Comparison of ENCODE assay signal across 23 mouse cellular contexts in genomic region chr17:12671029-12671605, GRCm38 (mm10). TPM values are rescaled to one million over a fixed set of nuclear protein-coding genes. Genes with fewer than 3 reads are reported as not detected.
DNase-seq lines count a peak whose midpoint lies in the region; ATAC-seq and TF ChIP-seq lines count a peak whose summit lies in the region.
"Had no signal": no experiment of that assay in that cellular context is flagged by ENCODE, and none has a peak within 500 bp of the region (broad histone marks: within the 10 kb centered on the region; RNA-seq: fewer than 3 reads in every experiment).

No protein-coding gene starts in this region.

- H3K4me1 ChIP-seq in kidney, embryonic 14.5 days (ENCODE audit: control insufficient read depth, insufficient read depth, low read length) = peaks cover 19% of the 10 kb centered on the region
- peaks cover 3% of the 10 kb centered on the region; the same call in 1 of the 2 replicates for H3K4me1 ChIP-seq in intestine, postnatal 0 days (replicated peaks; ENCODE audit: control insufficient read depth, insufficient read depth, low read length)
- H3K4me1 ChIP-seq in kidney, postnatal 0 days (replicated peaks; ENCODE audit: insufficient read depth, low read length) = peaks cover 15% of the 10 kb centered on the region; the same call in 1 of the 2 replicates
- peaks cover 15% of the 10 kb centered on the region for H3K4me1 ChIP-seq in liver, postnatal 0 days (ENCODE audit: insufficient read depth)
- H3K4me1 ChIP-seq in forebrain, embryonic 11.5 days (replicated peaks; ENCODE audit: control insufficient read depth, insufficient read depth, low read length) = no peaks in the 10 kb centered on the region
- H3K4me1 ChIP-seq: hindbrain, embryonic 12.5 days had no signal

- no peaks in the 10 kb centered on the region for H3K36me3 ChIP-seq in kidney, embryonic 14.5 days (ENCODE audit: control insufficient read depth, insufficient read depth, low read length)
- H3K36me3 ChIP-seq in intestine, postnatal 0 days (ENCODE audit: control insufficient read depth, insufficient read depth) = no peaks in the 10 kb centered on the region
- H3K36me3 ChIP-seq in kidney, postnatal 0 days (ENCODE audit: insufficient read depth, low read length) = no peaks in the 10 kb centered on the region
- H3K36me3 ChIP-seq in liver, postnatal 0 days (replicated peaks; ENCODE audit: insufficient read depth, low read length) = no peaks in the 10 kb centered on the region
- H3K36me3 ChIP-seq in forebrain, embryonic 11.5 days (ENCODE audit: control insufficient read depth, insufficient read depth, low read length) = no peaks in the 10 kb centered on the region
- H3K36me3 ChIP-seq: embryonic facial prominence, embryonic 12.5 days; heart, embryonic 10.5 days; hindbrain, embryonic 12.5 days; liver, embryonic 15.5 days had no signal

- H3K27me3 ChIP-seq in kidney, embryonic 14.5 days (ENCODE audit: control insufficient read depth, insufficient read depth, low read length) = no peaks in the 10 kb centered on the region
- H3K27me3 ChIP-seq in intestine, postnatal 0 days (replicated peaks; ENCODE audit: control insufficient read depth, insufficient read depth, low read length) = no peaks in the 10 kb centered on the region
- H3K27me3 ChIP-seq in kidney, postnatal 0 days (ENCODE audit: insufficient read depth, low read length) = no peaks in the 10 kb centered on the region
- no peaks in the 10 kb centered on the region for H3K27me3 ChIP-seq in liver, postnatal 0 days (ENCODE audit: insufficient read depth, low read length)
- H3K27me3 ChIP-seq in forebrain, embryonic 11.5 days (ENCODE audit: control insufficient read depth, insufficient read depth, low read length) = no peaks in the 10 kb centered on the region
- H3K27me3 ChIP-seq: embryonic facial prominence, embryonic 12.5 days; hindbrain, embryonic 12.5 days; liver, embryonic 15.5 days had no signal

- 84% methylated on average over 5 of the region's 5 CpGs for WGBS in kidney, embryonic 14.5 days
- WGBS in intestine, postnatal 0 days = 43% methylated on average over 5 of the region's 5 CpGs
- WGBS in kidney, postnatal 0 days = 71% methylated on average over 5 of the region's 5 CpGs
- WGBS in liver, postnatal 0 days (ENCODE audit: insufficient replicate concordance) = 50% methylated on average over 5 of the region's 5 CpGs
- WGBS in forebrain, embryonic 11.5 days = 90% methylated on average over 5 of the region's 5 CpGs

- H3K4me2 ChIP-seq in kidney, embryonic 14.5 days (replicated peaks; ENCODE audit: low read depth, low read length) = no peak overlapping the region
- no peak overlapping the region for H3K4me2 ChIP-seq in intestine, postnatal 0 days (replicated peaks; ENCODE audit: low read depth)
- no peak overlapping the region for H3K4me2 ChIP-seq in kidney, postnatal 0 days (ENCODE audit: low read length)
- H3K4me2 ChIP-seq in liver, postnatal 0 days (ENCODE audit: low read depth, low read length) = no peak overlapping the region
- no peak overlapping the region for H3K4me2 ChIP-seq in forebrain, embryonic 11.5 days (ENCODE audit: low read depth, low read length, severe bottlenecking)
- H3K4me2 ChIP-seq: embryonic facial prominence, embryonic 12.5 days; hindbrain, embryonic 12.5 days; liver, embryonic 15.5 days had no signal

- no peak for TF ChIP-seq CTCF in intestine, postnatal 0 days (IDR thresholded peaks at IDR 0.05; ENCODE audit: low read depth)
- TF ChIP-seq CTCF in kidney, postnatal 0 days (IDR thresholded peaks at IDR 0.05; ENCODE audit: low read depth) = no peak
- no peak for TF ChIP-seq CTCF in liver, postnatal 0 days (IDR thresholded peaks at IDR 0.05; ENCODE audit: low read depth)

- H3K9ac ChIP-seq in kidney, embryonic 14.5 days (ENCODE audit: low read depth, low read length) = no peak overlapping the region
- H3K9ac ChIP-seq in intestine, postnatal 0 days (ENCODE audit: low read depth, low read length) = no peak overlapping the region
- H3K9ac ChIP-seq in kidney, postnatal 0 days (ENCODE audit: low read depth, low read length) = no peak overlapping the region
- no peak overlapping the region for H3K9ac ChIP-seq in liver, postnatal 0 days (replicated peaks)
- H3K9ac ChIP-seq in forebrain, embryonic 11.5 days (ENCODE audit: low read length) = no peak overlapping the region
- H3K9ac ChIP-seq: embryonic facial prominence, embryonic 12.5 days; hindbrain, embryonic 12.5 days; liver, embryonic 15.5 days had no signal

- peak; percentile 66 for TF ChIP-seq EP300 in liver, postnatal 0 days (IDR thresholded peaks at IDR 0.05; ENCODE audit: low read depth)

- ATAC-seq in kidney, embryonic 14.5 days (ENCODE audit: low FRiP score, low TSS enrichment) = no peak
- peak; percentile 73 for ATAC-seq in intestine, postnatal 0 days
- ATAC-seq in kidney, postnatal 0 days (replicated peaks; ENCODE audit: low FRiP score, low read depth) = no peak
- ATAC-seq in liver, postnatal 0 days = peak; percentile 52
- ATAC-seq in forebrain, embryonic 11.5 days (replicated peaks; ENCODE audit: low FRiP score) = no peak
- ATAC-seq: forebrain, embryonic 14.5 days; inflammation-experienced regulatory T-cells, adult 6 months had no signal

- no peaks in the 10 kb centered on the region for H3K9me3 ChIP-seq in kidney, embryonic 14.5 days (ENCODE audit: control insufficient read depth, low read length)
- no peaks in the 10 kb centered on the region for H3K9me3 ChIP-seq in intestine, postnatal 0 days (ENCODE audit: control insufficient read depth)
- H3K9me3 ChIP-seq in kidney, postnatal 0 days (replicated peaks; ENCODE audit: low read length) = no peaks in the 10 kb centered on the region
- no peaks in the 10 kb centered on the region for H3K9me3 ChIP-seq in liver, postnatal 0 days (ENCODE audit: low read length)
- H3K9me3 ChIP-seq in forebrain, embryonic 11.5 days (ENCODE audit: control insufficient read depth, low read length) = no peaks in the 10 kb centered on the region
- H3K9me3 ChIP-seq: embryonic facial prominence, embryonic 12.5 days; heart, embryonic 10.5 days; hindbrain, embryonic 12.5 days; liver, embryonic 15.5 days had no signal

- H3K27ac ChIP-seq in kidney, embryonic 14.5 days (ENCODE audit: low read depth, low read length) = no peak overlapping the region
- peak overlapping the region; percentile 42; the same call in 1 of the 2 replicates for H3K27ac ChIP-seq in intestine, postnatal 0 days (ENCODE audit: low read depth, low read length)
- H3K27ac ChIP-seq in kidney, postnatal 0 days = peak overlapping the region; percentile 50; the same call in 1 of the 2 replicates
- H3K27ac ChIP-seq in liver, postnatal 0 days (ENCODE audit: low read depth) = peak overlapping the region; percentile 60
- no peak overlapping the region for H3K27ac ChIP-seq in forebrain, embryonic 11.5 days (ENCODE audit: low read depth, low read length)
- H3K27ac ChIP-seq: hindbrain, embryonic 12.5 days; liver, embryonic 15.5 days had no signal

- H3K4me3 ChIP-seq in kidney, embryonic 14.5 days (ENCODE audit: low read length) = no peak overlapping the region
- no peak overlapping the region for H3K4me3 ChIP-seq in intestine, postnatal 0 days (ENCODE audit: low read depth, low read length)
- no peak overlapping the region for H3K4me3 ChIP-seq in kidney, postnatal 0 days (replicated peaks; ENCODE audit: low read depth, low read length)
- no peak overlapping the region for H3K4me3 ChIP-seq in liver, postnatal 0 days (ENCODE audit: low read depth, low read length)
- H3K4me3 ChIP-seq in forebrain, embryonic 11.5 days (ENCODE audit: low read depth, low read length) = no peak overlapping the region
- H3K4me3 ChIP-seq: embryonic facial prominence, embryonic 12.5 days; erythroblast, embryonic 14.5 days; heart, embryonic 10.5 days; hindbrain, embryonic 12.5 days; liver, embryonic 15.5 days; myocyte had no signal

- peak; percentile 58 for DNase-seq in kidney, adult 18-20 months
- DNase-seq in kidney, postnatal 0 days (ENCODE audit: low spot score) = no peak
- DNase-seq in liver, postnatal 0 days = peak; percentile 30
- DNase-seq in spleen, postnatal 36 days (ENCODE audit: low spot score in 2 of 2) = no peak
- no peak for DNase-seq in forebrain, embryonic 11.5 days (ENCODE audit: low spot score)
- no peak for DNase-seq in right cerebral cortex, postnatal 36 days (ENCODE audit: low spot score in 2 of 2)
- DNase-seq: B cell, adult 2 months; cerebellum, adult 8-10 months; gastrocnemius, postnatal 36 days; heart, postnatal 10 days; lung, postnatal 14 days; midbrain, embryonic 14.5 days had no signal

RNA-seq across cellular contexts. Expression of gene Slc22a1, which starts 4.5 kb away (rescaled TPM):
- polyA plus RNA-seq in kidney, embryonic 14.5 days (2014; fragmentation: Nextera tagmentation; extraction: Ambion mirVana) = 0.63 and 1.2 TPM in 2 replicates
- 2.1 and 3.1 TPM in 2 replicates for polyA plus RNA-seq in intestine, postnatal 0 days (2015; fragmentation: Nextera tagmentation; extraction: Ambion mirVana)
- 57.4 and 70.3 TPM in 2 replicates for polyA plus RNA-seq in kidney, postnatal 0 days (2015; fragmentation: Nextera tagmentation; extraction: Ambion mirVana)
- 6.1 and 11.7 TPM in 2 replicates for polyA plus RNA-seq in liver, postnatal 0 days (2015; fragmentation: Nextera tagmentation; extraction: Ambion mirVana)
- polyA plus RNA-seq in forebrain, embryonic 11.5 days (2014; fragmentation: Nextera tagmentation; extraction: Ambion mirVana) = not detected in 2 replicates
- polyA plus RNA-seq: erythroblast, embryonic 14.5 days; forebrain, embryonic 14.5 days; hindbrain, embryonic 12.5 days; midbrain, embryonic 14.5 days; myocyte; neural tube, embryonic 14.5 days had no signal

Comparison
In these comparisons a context has a peak if more than half of its experiments do, and no peak if none do; other contexts are left out.
1. DNase-seq: peak in kidney, adult 18-20 months (single experiment) and liver, postnatal 0 days (single experiment); none in kidney, postnatal 0 days (single experiment), spleen, postnatal 36 days (0 of 2), forebrain, embryonic 11.5 days (single experiment) and right cerebral cortex, postnatal 36 days (0 of 2).
2. H3K27ac ChIP-seq: peak in intestine, postnatal 0 days (single experiment), kidney, postnatal 0 days (single experiment) and liver, postnatal 0 days (single experiment); none in kidney, embryonic 14.5 days (single experiment) and forebrain, embryonic 11.5 days (single experiment).
3. ATAC-seq: peak in intestine, postnatal 0 days (single experiment) and liver, postnatal 0 days (single experiment); none in kidney, embryonic 14.5 days (single experiment), kidney, postnatal 0 days (single experiment) and forebrain, embryonic 11.5 days (single experiment).